Mouse (Mus musculus) forebrain, embryonic 16.5 days (tissue): Measurements from ENCODE around the gene Myo10. TPM values are rescaled to one million over a fixed set of nuclear protein-coding genes. Genes with fewer than 3 reads are reported as not detected.

Experiments
- ATAC-seq: fragments of 200-750 bp; cut with Nextera tagmentation; 2 replicates; pipeline ENCODE4 v1.8.0; 2017; ENCODE audit warnings: mild to moderate bottlenecking, moderate library complexity
- H3K27ac ChIP-seq: fragments of 300-500 bp; sonication (generic); 2 replicates; pipeline ENCODE4 v1.5.1; 2014; ENCODE audit warnings: low read length, control low read depth
- H3K27me3 ChIP-seq: fragments of 300-500 bp; sonication (generic); replicated peaks from 2 replicates; pipeline ENCODE4 v1.6.1; 2014; ENCODE audit warnings: low read length; ENCODE audit not compliant: control insufficient read depth, insufficient read depth
- H3K36me3 ChIP-seq: fragments of 300-500 bp; sonication (generic); 2 replicates; pipeline ENCODE4 v1.6.1; 2014; ENCODE audit not compliant: control insufficient read depth, insufficient read depth
- H3K4me1 ChIP-seq: fragments of 300-500 bp; sonication (generic); replicated peaks from 2 replicates; pipeline ENCODE4 v1.6.1; 2014; ENCODE audit warnings: low read length; ENCODE audit not compliant: control insufficient read depth, insufficient read depth
- H3K4me2 ChIP-seq: fragments of 300-500 bp; sonication (generic); 2 replicates; pipeline ENCODE4 v1.6.1; 2014; ENCODE audit warnings: mild to moderate bottlenecking, low read length, control low read depth
- H3K4me3 ChIP-seq: fragments of 300-500 bp; sonication (generic); replicated peaks from 2 replicates; pipeline ENCODE4 v1.5.1; 2014; ENCODE audit warnings: mild to moderate bottlenecking, low read length, control low read depth
- H3K9ac ChIP-seq: fragments of 300-500 bp; sonication (generic); replicated peaks from 2 replicates; pipeline ENCODE4 v1.6.1; 2014; ENCODE audit warnings: low read depth, low read length, control low read depth
- H3K9me3 ChIP-seq: fragments of 300-500 bp; sonication (generic); 2 replicates; pipeline ENCODE4 v1.6.1; 2016; ENCODE audit warnings: low read length; ENCODE audit not compliant: control insufficient read depth
- WGBS: fragments of 180-500 bp; shearing (Covaris S2); extraction: QIAGEN DNeasy Blood & Tissue Kit; methylation state at CpG from one replicate; pipeline ENCODE4 v1.1.7; 2014; 5-methylcytosine and 5-hydroxymethylcytosine counted together
- polyA plus RNA-seq: library from polyadenylated mRNA; unstranded; fragments of >200 nt; fragmentation: Nextera tagmentation; extraction: Ambion mirVana; gene quantifications from 2 replicates; pipeline ENCODE4 v1.2.1, GENCODE M21; 2015

Myo10 gene
- polyA plus RNA-seq, 1 experiment from 2014 or later, result 38.4 TPM

GRCm38 (mm10) chr15:25719270-25719669, 96.9 kb downstream of the Myo10 start:
- no peaks in the 10 kb centered on the region for H3K36me3 ChIP-seq
- no peaks in the 10 kb centered on the region for H3K9me3 ChIP-seq
- WGBS, result 65% methylated on average over 8 of the region's 8 CpGs
- peaks cover 14% of the 10 kb centered on the region for H3K4me1 ChIP-seq
- H3K27ac ChIP-seq, result no peak overlapping the region
- no peak for ATAC-seq
- H3K27me3 ChIP-seq, result no peaks in the 10 kb centered on the region
- no peak overlapping the region for H3K4me2 ChIP-seq
- no peak overlapping the region for H3K9ac ChIP-seq
- no peak overlapping the region for H3K4me3 ChIP-seq

GRCm38 (mm10) chr15:25720263-25720662, 97.9 kb downstream of the Myo10 start:
- Histone ChIP-seq H3K27ac (no peak overlapping the region), H3K4me3 (no peak overlapping the region), H3K36me3 (no peaks in the 10 kb centered on the region), H3K4me1 (peaks cover 10% of the 10 kb centered on the region), H3K9me3 (no peaks in the 10 kb centered on the region), H3K9ac (no peak overlapping the region), H3K27me3 (no peaks in the 10 kb centered on the region), H3K4me2 (no peak overlapping the region)
- ATAC-seq, result no peak
- WGBS, result 85% methylated on average over 6 of the region's 6 CpGs

- Histone ChIP-seq H3K27ac (no peak overlapping the region), H3K27me3 (no peaks in the 10 kb centered on the region), H3K4me1 (peaks cover 6% of the 10 kb centered on the region; the same call in 1 of the 2 replicates), H3K36me3 (no peaks in the 10 kb centered on the region), H3K4me2 (no peak overlapping the region), H3K4me3 (no peak overlapping the region), H3K9ac (no peak overlapping the region), H3K9me3 (no peaks in the 10 kb centered on the region)
- WGBS, result 67% methylated on average over 12 of the region's 12 CpGs
- 0 out of 2 replicates have a peak, but pooled peaks have one; percentile 34 for ATAC-seq
These were observed 101.2 kb downstream of the Myo10 start for GRCm38 (mm10) chr15:25723281-25724113.

DNA sequence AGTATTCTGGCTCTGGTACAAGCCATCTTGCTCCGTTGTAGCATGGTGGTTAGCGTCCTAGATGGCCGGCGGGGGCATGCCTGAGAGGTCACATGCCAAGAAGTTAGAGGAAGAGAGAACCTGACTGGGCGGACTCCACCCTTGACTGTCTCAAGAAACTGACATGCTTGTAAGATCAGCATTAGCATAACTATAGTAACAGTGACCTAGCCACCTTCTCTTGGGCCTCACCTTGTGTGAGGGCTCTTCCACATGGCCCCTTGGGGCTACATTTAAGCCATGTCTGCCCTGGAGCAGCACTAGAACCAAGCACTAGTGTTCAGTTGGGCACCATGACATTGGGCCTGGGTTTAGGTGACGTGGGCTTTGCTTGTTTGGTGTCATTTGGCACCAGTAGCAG, 102.2 kb downstream of the Myo10 start:
- ATAC-seq, result no peak
- no peak overlapping the region for H3K4me3 ChIP-seq
- H3K36me3 ChIP-seq, result no peaks in the 10 kb centered on the region
- H3K27me3 ChIP-seq, result no peaks in the 10 kb centered on the region
- no peak overlapping the region for H3K27ac ChIP-seq
- H3K9ac ChIP-seq, result no peak overlapping the region
- H3K4me1 ChIP-seq, result peaks cover 6% of the 10 kb centered on the region; the same call in 1 of the 2 replicates
- H3K9me3 ChIP-seq, result no peaks in the 10 kb centered on the region
- WGBS, result 94% methylated on average over 6 of the region's 6 CpGs
- H3K4me2 ChIP-seq, result no peak overlapping the region

DNA sequence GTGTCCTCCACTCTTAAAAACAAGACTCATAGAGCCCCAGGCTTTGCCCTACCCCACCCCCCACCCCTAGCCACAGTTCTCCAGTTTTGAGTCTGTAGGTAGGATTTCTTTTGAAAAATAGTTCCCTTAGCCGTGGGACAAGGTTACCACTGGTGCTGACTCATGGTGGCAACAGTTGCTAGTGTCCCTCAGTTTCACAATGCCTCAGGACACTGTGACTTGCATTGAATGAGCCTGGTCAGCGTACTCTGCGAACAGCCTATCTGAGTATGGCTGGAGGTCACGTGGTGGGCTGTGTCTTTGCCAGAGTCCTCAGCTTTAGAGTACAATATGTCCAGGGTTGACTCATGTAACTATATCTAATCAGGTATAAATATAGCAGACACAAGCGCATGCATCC, 104.5 kb downstream of the Myo10 start:
- H3K36me3 ChIP-seq, result no peaks in the 10 kb centered on the region
- H3K27ac ChIP-seq, result no peak overlapping the region
- no peaks in the 10 kb centered on the region for H3K27me3 ChIP-seq
- H3K4me1 ChIP-seq, result peaks cover 6% of the 10 kb centered on the region; the same call in 1 of the 2 replicates
- no peaks in the 10 kb centered on the region for H3K9me3 ChIP-seq
- no peak overlapping the region for H3K9ac ChIP-seq
- no peak overlapping the region for H3K4me3 ChIP-seq
- H3K4me2 ChIP-seq, result no peak overlapping the region
- 86% methylated on average over 5 of the region's 5 CpGs for WGBS
- no peak for ATAC-seq

DNA sequence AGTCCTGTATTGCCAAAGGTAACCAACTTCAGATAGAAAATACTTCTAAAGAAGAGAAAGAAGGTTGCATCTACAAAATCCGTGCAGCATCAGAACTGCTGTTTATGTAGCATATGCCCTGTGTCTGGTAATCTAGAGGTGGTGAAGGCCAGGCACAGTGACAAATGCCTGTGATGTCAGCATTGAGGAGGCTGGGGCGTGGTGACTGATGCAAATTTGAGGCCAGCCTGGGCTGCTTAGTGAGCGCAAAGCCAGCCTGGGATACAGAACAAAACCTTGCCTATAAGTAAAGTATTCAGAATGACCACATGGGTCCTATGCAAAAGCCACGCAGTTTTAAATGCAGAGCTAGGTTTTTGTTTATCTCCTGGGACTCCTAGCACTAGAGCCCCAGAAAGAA, 106.2 kb downstream of the Myo10 start:
- Histone ChIP-seq H3K4me2 (no peak overlapping the region), H3K9me3 (no peaks in the 10 kb centered on the region), H3K4me1 (0 out of 2 replicates have a peak, but pooled peaks cover under 1% of the 10 kb centered on the region), H3K9ac (no peak overlapping the region), H3K36me3 (no peaks in the 10 kb centered on the region), H3K4me3 (no peak overlapping the region), H3K27ac (no peak overlapping the region), H3K27me3 (no peaks in the 10 kb centered on the region)
- no peak for ATAC-seq
- 45% methylated on average over 4 of the region's 4 CpGs for WGBS

- peak; percentile 71; the same call in 1 of the 2 replicates for ATAC-seq
- Histone ChIP-seq H3K36me3 (no peaks in the 10 kb centered on the region), H3K27me3 (no peaks in the 10 kb centered on the region), H3K9me3 (no peaks in the 10 kb centered on the region), H3K4me2 (no peak overlapping the region), H3K9ac (no peak overlapping the region), H3K4me3 (no peak overlapping the region), H3K4me1 (no peaks in the 10 kb centered on the region), H3K27ac (no peak overlapping the region)
- WGBS, result 15% methylated on average over 9 of the region's 9 CpGs
These were observed 108.7 kb downstream of the Myo10 start for GRCm38 (mm10) chr15:25731053-25731452.

DNA sequence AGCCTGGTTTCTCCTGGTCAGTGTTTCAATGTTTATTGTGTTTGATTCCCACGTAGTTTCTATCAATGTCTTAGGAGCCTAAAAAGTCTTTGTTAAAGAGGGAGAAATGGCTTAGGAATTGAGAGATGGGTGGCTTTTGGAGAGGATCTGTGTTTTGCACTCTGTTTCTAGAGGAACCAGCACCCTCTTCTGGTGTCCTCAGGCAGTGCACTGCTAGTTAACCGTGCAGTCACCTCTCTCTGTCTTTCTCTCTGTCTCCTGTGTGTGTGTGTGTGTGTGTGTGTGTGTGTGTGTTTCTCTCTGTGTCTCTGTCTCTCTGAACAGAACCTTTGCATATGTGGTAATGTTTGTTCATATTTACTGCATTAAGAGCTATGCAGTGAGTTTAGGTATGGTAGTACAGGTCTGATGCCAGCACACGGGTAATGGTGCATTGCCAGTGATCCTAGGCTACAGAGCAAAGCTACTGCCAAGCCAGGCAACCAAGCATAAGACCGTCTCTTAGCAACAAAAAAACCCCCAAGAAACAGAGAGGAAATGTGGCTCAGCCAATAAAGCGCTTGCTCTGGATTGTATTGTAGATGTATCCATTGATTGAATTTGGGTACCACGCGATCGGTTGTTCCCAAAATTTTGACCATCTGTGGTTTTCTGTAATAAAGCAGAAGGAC, 110.6 kb downstream of the Myo10 start:
- Histone ChIP-seq H3K36me3 (0 out of 2 replicates have a peak, but pooled peaks cover 2% of the 10 kb centered on the region), H3K9me3 (no peaks in the 10 kb centered on the region), H3K4me3 (no peak overlapping the region), H3K9ac (no peak overlapping the region), H3K4me2 (no peak overlapping the region), H3K27ac (no peak overlapping the region), H3K4me1 (no peaks in the 10 kb centered on the region), H3K27me3 (no peaks in the 10 kb centered on the region)
- ATAC-seq, result peak; percentile 71
- 60% methylated on average over 8 of the region's 8 CpGs for WGBS

- H3K4me3 ChIP-seq, result no peak overlapping the region
- no peaks in the 10 kb centered on the region for H3K9me3 ChIP-seq
- no peak overlapping the region for H3K27ac ChIP-seq
- WGBS, result 93% methylated on average over 11 of the region's 11 CpGs
- no peak overlapping the region for H3K9ac ChIP-seq
- H3K36me3 ChIP-seq, result 0 out of 2 replicates have a peak, but pooled peaks cover 2% of the 10 kb centered on the region
- no peak overlapping the region for H3K4me2 ChIP-seq
- no peaks in the 10 kb centered on the region for H3K4me1 ChIP-seq
- no peaks in the 10 kb centered on the region for H3K27me3 ChIP-seq
- no peak for ATAC-seq
These were observed 111.6 kb downstream of the Myo10 start for GRCm38 (mm10) chr15:25733739-25734430.
